Mouse (Mus musculus) kidney, adult 9 months (tissue): ENCODE results near the gene Pgam1.
"Not testable (repeated sequence)": the region's sequence is repeated elsewhere in the genome, so short reads cannot be mapped to it uniquely, and the experiment has no call there.

Source experiments
- DNase-seq: peaks from one replicate; pipeline ENCODE4 v3.0.0; 2022

Pgam1 gene

GRCm38 (mm10) chr19:41912121-41913080 is 678 bp downstream of the Pgam1 start:
- peak; percentile 42 for DNase-seq

- DNase-seq, result no peak
Observed at GRCm38 (mm10) chr19:41913774-41914591, 2.3 kb downstream of the Pgam1 start.

GRCm38 (mm10) chr19:41914592-41914882 is 2.8 kb downstream of the Pgam1 start:
- not testable (repeated sequence) for DNase-seq

- no peak for DNase-seq
Observed at GRCm38 (mm10) chr19:41915294-41915693, 3.6 kb downstream of the Pgam1 start.

GRCm38 (mm10) chr19:41916853-41917252 is 5.1 kb downstream of the Pgam1 start:
- no peak for DNase-seq

GRCm38 (mm10) chr19:41919471-41919870 is 7.7 kb downstream of the Pgam1 start:
- no peak for DNase-seq

GRCm38 (mm10) chr19:41920412-41921067 is 8.8 kb downstream of the Pgam1 start:
- no peak for DNase-seq

- no peak for DNase-seq
Observed at GRCm38 (mm10) chr19:41932686-41933085, 21.0 kb downstream of the Pgam1 start.

- DNase-seq, result peak; percentile 99
Observed at GRCm38 (mm10) chr19:41933179-41934086, 21.7 kb downstream of the Pgam1 start, which contains the start of the genes Exosc1 and Zdhhc16. TSS of gene Exosc1 (minus strand) at chr19:41933423. TSS of gene Zdhhc16 (plus strand) at chr19:41933480.

GRCm38 (mm10) chr19:41934124-41934523 is 22.4 kb downstream of the Pgam1 start:
- DNase-seq, result no peak

- DNase-seq, result no peak
Observed at GRCm38 (mm10) chr19:41935921-41936320, 24.2 kb downstream of the Pgam1 start.

GRCm38 (mm10) chr19:41938539-41938938 is 26.8 kb downstream of the Pgam1 start:
- no peak for DNase-seq

GRCm38 (mm10) chr19:41943841-41944240 is 32.1 kb downstream of the Pgam1 start:
- no peak for DNase-seq

- no peak for DNase-seq
Observed at GRCm38 (mm10) chr19:41952287-41952686, 40.6 kb downstream of the Pgam1 start.

- DNase-seq, result no peak
Observed at GRCm38 (mm10) chr19:41953574-41953973, 41.9 kb downstream of the Pgam1 start.
